Mouse (Mus musculus) bone marrow, adult 2 months (tissue): Measurements from ENCODE around the gene Rims1. TPM values are rescaled to one million over a fixed set of nuclear protein-coding genes. Genes with fewer than 3 reads are reported as not detected.

ENCODE experiments used
- H3K27ac ChIP-seq: fragments of 200-500 bp; 2 replicates; pipeline ENCODE4 v1.5.1; 2012; ENCODE audit warnings: low read depth, mild to moderate bottlenecking, control low read depth, inconsistent platforms, low read length; ENCODE audit not compliant: control insufficient read depth, poor library complexity, insufficient read depth
- H3K4me1 ChIP-seq: fragments of 200-500 bp; 2 replicates; pipeline ENCODE4 v1.6.1; 2011; ENCODE audit warnings: low read length; ENCODE audit not compliant: control insufficient read depth, insufficient read depth
- H3K4me3 ChIP-seq: fragments of 200-500 bp; replicated peaks from 2 replicates; pipeline ENCODE3; 2011; ENCODE audit warnings: mild to moderate bottlenecking, low read depth, low read length, control low read depth; ENCODE audit not compliant: control insufficient read depth
- CTCF ChIP-seq: fragments of 200-500 bp; IDR thresholded peaks from 2 replicates; pipeline ENCODE4 v1.5.1; 2011; ENCODE audit warnings: low read length, control low read depth; ENCODE audit not compliant: control insufficient read depth, insufficient read depth
- POLR2A ChIP-seq: fragments of 200-500 bp; IDR thresholded peaks from 2 replicates; pipeline ENCODE4 v1.6.1; 2011; ENCODE audit warnings: low read depth, mild to moderate bottlenecking, control low read depth, low read length, borderline replicate concordance; ENCODE audit not compliant: control insufficient read depth
- WGBS: fragments of 180-500 bp; shearing (Covaris S2); methylation state at CpG from one replicate; pipeline ENCODE4 v1.1.7; 2018; 5-methylcytosine and 5-hydroxymethylcytosine counted together
- polyA plus RNA-seq: library from polyadenylated mRNA; stranded (reverse); fragments of >200 nt; gene quantifications from 2 replicates; pipeline ENCODE4 v1.2.4, GENCODE M21; 2011; ENCODE audit warnings: low replicate concordance; ENCODE audit not compliant: missing spikeins, insufficient read depth, insufficient read length

The Rims1 gene
- polyA plus RNA-seq, 1 experiment = 1.6 TPM

GRCm38 (mm10) chr1:22515103-22515502 lies 290.7 kb downstream of the Rims1 start:
- WGBS = 68% methylated on average over 4 of the region's 4 CpGs
- no peak overlapping the region for H3K4me3 ChIP-seq
- no peaks in the 10 kb centered on the region for H3K4me1 ChIP-seq
- H3K27ac ChIP-seq = no peak overlapping the region
- TF ChIP-seq CTCF = no peak
- TF ChIP-seq POLR2A = no peak

GRCm38 (mm10) chr1:22512421-22512820 lies 293.4 kb downstream of the Rims1 start:
- 88% methylated on average over 16 of the region's 16 CpGs for WGBS

GRCm38 (mm10) chr1:22511614-22512013 lies 294.2 kb downstream of the Rims1 start:
- TF ChIP-seq POLR2A (no peak), CTCF (no peak)
- 76% methylated on average over 9 of the region's 9 CpGs for WGBS
- Histone ChIP-seq H3K4me3 (no peak overlapping the region), H3K4me1 (no peaks in the 10 kb centered on the region), H3K27ac (no peak overlapping the region)

More at GRCm38 (mm10) chr1:22512421-22512820, 293.4 kb downstream of the Rims1 start:
- Histone ChIP-seq H3K27ac (no peak overlapping the region), H3K4me3 (no peak overlapping the region), H3K4me1 (no peaks in the 10 kb centered on the region)
- TF ChIP-seq CTCF (no peak), POLR2A (no peak)

- no peak for TF ChIP-seq CTCF
- no peak for TF ChIP-seq POLR2A
- Histone ChIP-seq H3K27ac (no peak overlapping the region), H3K4me1 (no peaks in the 10 kb centered on the region), H3K4me3 (no peak overlapping the region)
- WGBS = 79% methylated on average over 11 of the region's 11 CpGs
These were observed 296.8 kb downstream of the Rims1 start for GRCm38 (mm10) chr1:22508735-22509615.

GRCm38 (mm10) chr1:22487270-22487864 lies 318.4 kb downstream of the Rims1 start:
- TF ChIP-seq POLR2A = no peak
- TF ChIP-seq CTCF = no peak
- WGBS = 47% methylated on average over 7 of the region's 7 CpGs
- H3K4me3 ChIP-seq = no peak overlapping the region
- H3K27ac ChIP-seq = no peak overlapping the region
- no peaks in the 10 kb centered on the region for H3K4me1 ChIP-seq

GRCm38 (mm10) chr1:22476220-22476619 lies 329.6 kb downstream of the Rims1 start:
- WGBS = 71% methylated on average over 2 of the region's 2 CpGs
- Histone ChIP-seq H3K4me3 (no peak overlapping the region), H3K27ac (no peak overlapping the region), H3K4me1 (no peaks in the 10 kb centered on the region)
- no peak for TF ChIP-seq CTCF
- no peak for TF ChIP-seq POLR2A

- H3K27ac ChIP-seq = no peak overlapping the region
- no peaks in the 10 kb centered on the region for H3K4me1 ChIP-seq
- H3K4me3 ChIP-seq = no peak overlapping the region
- WGBS = 83% methylated on average over 3 of the region's 3 CpGs
- no peak for TF ChIP-seq POLR2A
- TF ChIP-seq CTCF = no peak
These were observed 338.8 kb downstream of the Rims1 start for GRCm38 (mm10) chr1:22467033-22467432.

GRCm38 (mm10) chr1:22466597-22466996 lies 339.2 kb downstream of the Rims1 start:
- Histone ChIP-seq H3K4me3 (no peak overlapping the region), H3K4me1 (no peaks in the 10 kb centered on the region), H3K27ac (no peak overlapping the region)
- 48% methylated on average over 2 of the region's 2 CpGs for WGBS
- no peak for TF ChIP-seq POLR2A
- TF ChIP-seq CTCF = no peak

GRCm38 (mm10) chr1:22424020-22424419 lies 381.8 kb downstream of the Rims1 start:
- TF ChIP-seq CTCF (no peak), POLR2A (no peak)
- H3K4me3 ChIP-seq = no peak overlapping the region
- H3K4me1 ChIP-seq = no peaks in the 10 kb centered on the region
- WGBS = 76% methylated on average over 2 of the region's 2 CpGs
- H3K27ac ChIP-seq = no peak overlapping the region
